Mouse (Mus musculus): ENCODE results near the gene Efnb2.

The Efnb2 gene

GRCm38 (mm10) chr8:8574521-8575499 lies 86.2 kb downstream of the Efnb2 start:
- in situ Hi-C loops (cut with MboI; ENCODE audit: low sequenced_read_pairs): no loop called here

DNA sequence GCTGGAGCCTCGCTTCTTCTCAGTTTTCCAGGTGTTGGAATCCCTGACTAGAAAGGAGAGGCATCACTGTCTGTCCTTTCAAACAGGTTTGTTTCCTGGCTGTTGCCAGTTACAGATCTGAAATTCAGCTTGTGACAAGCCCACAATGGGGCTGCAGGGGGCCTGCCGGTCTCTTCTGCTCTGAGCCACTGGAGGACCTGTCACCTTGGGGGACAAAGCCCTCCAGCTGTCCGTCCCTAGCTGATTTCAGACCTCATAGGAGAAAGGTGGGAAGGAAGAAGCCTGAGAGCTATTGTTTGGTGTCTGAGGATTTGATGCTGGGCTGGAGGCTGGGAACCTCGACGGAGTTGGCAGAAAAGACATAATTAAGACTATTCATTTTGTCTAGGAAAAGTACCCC lies 88.8 kb downstream of the Efnb2 start:
- in situ Hi-C loops (cut with MboI; ENCODE audit: low sequenced_read_pairs): no loop called here

DNA sequence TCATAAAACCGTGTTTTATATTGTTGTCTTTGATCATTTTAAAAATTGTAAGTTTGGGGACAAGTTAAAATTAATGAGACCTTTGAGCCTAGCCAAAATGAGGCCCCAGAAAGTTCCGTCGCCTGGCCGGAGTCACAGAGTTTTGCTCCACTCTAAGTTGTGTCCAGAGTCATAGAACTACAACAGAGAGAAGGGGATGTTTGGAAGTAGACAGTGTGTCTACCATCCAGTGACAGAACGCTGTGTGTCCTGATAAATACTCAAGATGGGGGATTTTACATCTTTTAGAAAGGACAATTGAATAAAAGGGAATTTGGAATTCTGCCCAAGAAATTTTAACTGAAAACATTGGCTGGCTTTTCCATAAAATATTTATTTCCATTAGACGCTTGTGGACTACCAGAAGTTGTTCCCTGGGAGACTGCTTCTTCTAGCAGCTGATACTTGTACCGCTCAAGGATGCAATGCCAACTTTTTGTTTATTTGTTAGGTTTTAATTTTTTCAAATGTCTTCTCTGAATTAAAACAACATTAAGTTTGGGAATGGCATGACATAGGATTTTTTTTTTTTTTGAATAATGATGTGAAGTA lies 89.3 kb downstream of the Efnb2 start:
- in situ Hi-C loops (cut with MboI; ENCODE audit: low sequenced_read_pairs): no loop called here

DNA sequence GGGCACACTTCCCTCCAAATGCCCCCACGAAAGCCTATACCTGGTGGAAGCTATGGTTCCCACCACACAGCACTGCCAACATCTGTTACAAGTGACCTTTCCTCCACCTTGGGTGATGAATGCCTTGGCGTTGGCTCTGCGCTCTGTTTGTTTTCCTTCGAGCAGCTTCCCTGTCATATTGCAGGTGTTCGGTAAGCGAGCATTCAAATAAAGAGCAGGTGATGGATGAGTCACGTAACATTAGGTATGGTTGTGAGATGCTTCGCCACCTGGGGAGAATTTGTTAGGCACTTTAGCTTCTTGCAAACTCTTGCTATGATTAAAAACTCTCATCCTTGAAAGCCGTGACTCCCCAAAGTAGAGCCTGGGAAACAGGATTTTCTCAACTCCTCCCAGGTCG lies 91.8 kb downstream of the Efnb2 start:
- in situ Hi-C loops (cut with MboI; ENCODE audit: low sequenced_read_pairs): no loop called here

DNA sequence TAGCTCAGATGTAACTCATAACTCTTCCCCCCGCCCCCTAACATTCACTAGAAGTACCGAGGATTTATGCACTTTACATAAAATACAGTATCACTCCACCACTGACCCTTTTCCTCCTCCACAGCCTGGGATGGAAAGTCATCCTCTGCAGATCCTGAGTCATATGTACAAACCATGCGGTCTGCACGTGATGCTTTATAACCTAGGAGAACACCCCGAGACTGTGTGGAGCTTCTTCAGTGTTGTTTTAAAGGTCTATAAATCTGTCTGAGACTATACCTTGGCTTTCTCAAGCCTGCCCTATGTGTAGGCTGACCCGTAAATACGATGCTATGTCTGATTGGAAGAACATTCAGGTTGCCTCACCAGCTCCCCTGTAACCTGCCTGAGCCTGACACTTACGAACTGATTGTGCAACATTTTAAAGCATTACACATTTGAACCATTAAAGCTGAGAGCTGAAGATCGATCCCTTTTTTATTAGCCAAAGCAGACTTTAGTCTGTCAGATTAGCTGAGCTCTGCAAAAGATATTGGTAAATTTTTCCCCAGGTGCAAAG lies 92.7 kb downstream of the Efnb2 start:
- in situ Hi-C loops (cut with MboI; ENCODE audit: low sequenced_read_pairs): no loop called here
